12 mouse cellular contexts compared by ENCODE assay signal in the genomic region with DNA sequence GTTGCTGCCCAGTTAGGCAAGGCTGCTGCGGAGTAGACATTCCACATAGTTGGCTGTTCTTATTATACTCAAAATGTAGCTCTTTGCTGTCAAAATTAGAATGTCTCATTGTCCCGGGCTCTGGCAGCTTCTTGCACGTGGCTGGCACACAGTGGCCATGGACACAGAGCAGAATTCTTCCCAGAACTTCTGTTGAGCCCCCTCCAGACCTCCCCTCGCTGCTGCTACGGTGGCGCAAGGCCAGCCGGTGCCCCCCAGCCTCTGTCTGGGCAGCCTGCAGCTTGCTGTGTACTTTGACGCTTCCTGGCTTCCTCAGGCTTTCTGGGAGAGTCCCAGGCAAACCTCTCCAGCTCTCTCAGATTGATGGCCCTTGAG.
DNase-seq lines count a peak whose midpoint lies in the region; ATAC-seq and TF ChIP-seq lines count a peak whose summit lies in the region.
"Had no signal": no experiment of that assay in that cellular context is flagged by ENCODE, and none has a peak within 500 bp of the region (broad histone marks: within the 10 kb centered on the region; RNA-seq: fewer than 3 reads in every experiment).

No protein-coding gene starts in this region.

- 41% methylated on average over 8 of the region's 8 CpGs for WGBS in lung, embryonic 14.5 days
- 51% methylated on average over 8 of the region's 8 CpGs for WGBS in embryonic facial prominence, embryonic 14.5 days
- WGBS in liver, embryonic 16.5 days (ENCODE audit: insufficient replicate concordance), result 70% methylated on average over 8 of the region's 8 CpGs

- no peak for TF ChIP-seq CTCF in lung, embryonic 14.5 days (IDR thresholded peaks at IDR 0.05; ENCODE audit: low read depth)

- H3K9ac ChIP-seq in lung, embryonic 14.5 days, result peak overlapping the region; percentile 23; the same call in 1 of the 2 replicates
- 0 out of 2 replicates have a peak overlapping the region, but pooled peaks have one; percentile 0 for H3K9ac ChIP-seq in embryonic facial prominence, embryonic 14.5 days (ENCODE audit: low read depth, low read length)
- no peak overlapping the region for H3K9ac ChIP-seq in liver, embryonic 16.5 days (ENCODE audit: low read depth, low read length)
- H3K9ac ChIP-seq: lung, embryonic 15.5 days had no signal

- H3K36me3 ChIP-seq in lung, embryonic 14.5 days (ENCODE audit: insufficient read depth), result no peaks in the 10 kb centered on the region
- H3K36me3 ChIP-seq in embryonic facial prominence, embryonic 14.5 days (ENCODE audit: control insufficient read depth, insufficient read depth, low read length), result no peaks in the 10 kb centered on the region
- no peaks in the 10 kb centered on the region for H3K36me3 ChIP-seq in liver, embryonic 16.5 days (ENCODE audit: control insufficient read depth, insufficient read depth)
- H3K36me3 ChIP-seq: lung, embryonic 15.5 days had no signal

- peak; percentile 28 to 36 for DNase-seq in frontal cortex, postnatal 10 days (ENCODE audit: low spot score in 2 of 2)
- DNase-seq in frontal cortex, postnatal 25 days (ENCODE audit: low spot score in 2 of 2), result no peak
- no peak for DNase-seq in lung, embryonic 14.5 days
- DNase-seq in lung, postnatal 25 days (ENCODE audit: low spot score), result no peak
- DNase-seq in embryonic facial prominence, embryonic 14.5 days (ENCODE audit: low spot score), result peak; percentile 15
- no peak for DNase-seq in gastrocnemius, postnatal 4 days (ENCODE audit: low spot score in 2 of 2)
- no peak for DNase-seq in adrenal gland, adult 8-10 months
- DNase-seq: heart, postnatal 10 days; kidney, adult 8-10 months; thymus, postnatal 25 days had no signal

- no peak overlapping the region for H3K27ac ChIP-seq in lung, embryonic 14.5 days (ENCODE audit: low read depth)
- H3K27ac ChIP-seq in embryonic facial prominence, embryonic 14.5 days (replicated peaks; ENCODE audit: low read depth, low read length), result no peak overlapping the region
- H3K27ac ChIP-seq in liver, embryonic 16.5 days (ENCODE audit: low read length), result no peak overlapping the region
- H3K27ac ChIP-seq: lung, embryonic 15.5 days had no signal

- H3K4me3 ChIP-seq in lung, embryonic 14.5 days (ENCODE audit: low read depth, low read length), result no peak overlapping the region
- H3K4me3 ChIP-seq in embryonic facial prominence, embryonic 14.5 days (ENCODE audit: low read depth, low read length), result no peak overlapping the region
- no peak overlapping the region for H3K4me3 ChIP-seq in liver, embryonic 16.5 days (ENCODE audit: low read depth, low read length)
- H3K4me3 ChIP-seq: lung, embryonic 15.5 days had no signal

- no peaks in the 10 kb centered on the region for H3K27me3 ChIP-seq in lung, embryonic 14.5 days (ENCODE audit: insufficient read depth, low read length)
- H3K27me3 ChIP-seq in embryonic facial prominence, embryonic 14.5 days (replicated peaks; ENCODE audit: control insufficient read depth, insufficient read depth, low read length), result no peaks in the 10 kb centered on the region
- H3K27me3 ChIP-seq in liver, embryonic 16.5 days (ENCODE audit: control insufficient read depth, insufficient read depth, low read depth, low read length), result no peaks in the 10 kb centered on the region
- H3K27me3 ChIP-seq: lung, embryonic 15.5 days had no signal

- H3K4me2 ChIP-seq in lung, embryonic 14.5 days, result no peak overlapping the region
- no peak overlapping the region for H3K4me2 ChIP-seq in embryonic facial prominence, embryonic 14.5 days (ENCODE audit: low read depth, low read length)
- H3K4me2 ChIP-seq in liver, embryonic 16.5 days (ENCODE audit: low read depth, low read length), result peak overlapping the region; percentile 39
- H3K4me2 ChIP-seq: lung, embryonic 15.5 days had no signal

- ATAC-seq in lung, embryonic 14.5 days (ENCODE audit: insufficient read depth), result peak; percentile 22; the same call in 1 of the 2 replicates
- ATAC-seq in embryonic facial prominence, embryonic 14.5 days (ENCODE audit: low read depth), result peak; percentile 13; the same call in 1 of the 2 replicates
- ATAC-seq in liver, embryonic 16.5 days (ENCODE audit: low read depth), result no peak

- H3K4me1 ChIP-seq in lung, embryonic 14.5 days (ENCODE audit: insufficient read depth), result peaks cover 16% of the 10 kb centered on the region; the same call in 1 of the 2 replicates
- H3K4me1 ChIP-seq in embryonic facial prominence, embryonic 14.5 days (ENCODE audit: control insufficient read depth, insufficient read depth, low read length), result peaks cover 6% of the 10 kb centered on the region
- peaks cover 29% of the 10 kb centered on the region for H3K4me1 ChIP-seq in liver, embryonic 16.5 days (ENCODE audit: control insufficient read depth, low read depth, low read length)

- H3K9me3 ChIP-seq in lung, embryonic 14.5 days (ENCODE audit: low read depth, low read length), result no peaks in the 10 kb centered on the region
- 0 out of 2 replicates have a peak, but pooled peaks cover 5% of the 10 kb centered on the region for H3K9me3 ChIP-seq in embryonic facial prominence, embryonic 14.5 days (ENCODE audit: control insufficient read depth, low read length)
- no peaks in the 10 kb centered on the region for H3K9me3 ChIP-seq in liver, embryonic 16.5 days (replicated peaks; ENCODE audit: control insufficient read depth, low read length)
- H3K9me3 ChIP-seq: lung, embryonic 15.5 days had no signal

Comparison
In these comparisons a context has a peak if more than half of its experiments do, and no peak if none do; other contexts are left out.
1. DNase-seq: peak in frontal cortex, postnatal 10 days (2 of 2) and embryonic facial prominence, embryonic 14.5 days (single experiment); none in frontal cortex, postnatal 25 days (0 of 2), lung, embryonic 14.5 days (single experiment), lung, postnatal 25 days (single experiment), gastrocnemius, postnatal 4 days (0 of 2) and adrenal gland, adult 8-10 months (single experiment).